Mouse (Mus musculus) frontal cortex, postnatal 14 days (tissue): ENCODE data around the gene Orai3.

Experiments
- DNase-seq, 2 experiments: peaks; one replicate each; pipeline ENCODE4 v3.0.0; 2022; ENCODE audit warnings: low spot score in 2 of 2

The Orai3 gene

DNA sequence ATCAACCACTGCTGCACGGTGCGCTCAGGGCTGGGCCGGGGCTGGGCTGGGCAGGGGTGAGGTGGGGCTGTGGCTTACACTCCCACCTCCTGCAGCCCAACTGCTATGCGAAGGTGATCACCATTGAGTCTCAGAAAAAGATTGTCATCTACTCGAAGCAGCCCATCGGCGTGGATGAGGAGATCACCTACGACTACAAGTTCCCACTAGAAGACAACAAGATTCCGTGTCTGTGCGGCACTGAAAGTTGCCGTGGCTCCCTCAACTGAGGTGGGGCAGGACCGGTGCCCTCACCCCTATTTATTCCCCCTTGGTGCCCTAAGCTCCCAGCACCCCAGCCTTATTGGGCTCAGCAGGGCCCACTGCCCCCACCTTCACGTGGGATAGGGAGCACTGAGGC, 29.6 kb downstream of the Orai3 start:
- DNase-seq, result no peak

DNA sequence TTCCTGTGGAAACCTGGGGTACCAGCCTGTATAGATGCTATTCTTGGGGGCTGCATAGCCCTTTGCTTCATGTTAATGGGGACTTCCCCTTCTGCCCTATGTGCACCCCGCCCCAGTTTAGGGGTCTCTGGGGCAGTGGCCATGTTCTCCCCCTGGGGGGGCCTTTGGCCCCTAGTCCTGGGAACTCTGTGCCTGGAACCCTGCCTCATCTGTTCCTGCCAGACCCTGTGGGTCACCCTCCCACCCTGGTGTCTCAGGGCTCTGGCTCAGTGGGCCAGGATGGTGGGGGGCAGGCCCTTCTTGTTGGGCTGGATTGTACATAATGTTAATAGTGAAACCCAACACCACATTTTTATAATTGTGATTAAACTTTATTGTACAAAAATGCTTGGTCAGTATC, 30.1 kb downstream of the Orai3 start:
- DNase-seq, result no peak

DNA sequence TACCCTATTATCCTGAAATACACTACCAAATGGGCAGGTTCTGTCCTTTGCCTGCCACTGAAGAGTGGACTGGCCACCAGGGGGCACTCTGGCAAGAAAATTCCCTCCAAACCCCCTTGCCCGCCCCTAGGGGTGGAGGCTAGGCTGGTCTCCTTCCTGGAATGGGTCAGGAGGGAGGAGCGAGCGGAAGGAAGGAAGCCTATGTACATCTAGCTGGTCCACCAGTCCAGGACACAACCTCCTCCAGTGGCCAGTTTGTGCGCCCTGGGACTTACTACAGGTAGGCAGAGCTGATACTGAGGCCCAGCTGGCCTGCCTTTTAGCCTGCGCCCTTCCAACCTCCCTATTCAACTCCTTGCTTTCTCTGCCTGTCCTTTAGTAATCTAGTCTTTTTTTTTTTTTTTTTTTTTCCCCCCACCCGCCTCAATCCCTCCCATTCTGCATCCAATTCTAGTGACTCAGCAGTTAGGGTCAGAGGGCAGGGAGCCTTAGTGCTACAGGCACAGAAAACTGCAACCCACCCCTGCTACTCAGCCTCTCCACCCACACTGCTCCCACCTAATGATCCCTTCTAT, 30.9 kb downstream of the Orai3 start, which contains the start of gene Hsd3b7:
Gene Hsd3b7, plus strand, starts transcription at position 170 of the 575 bp plus-strand sequence.
- peak; percentile 74 to 87 for DNase-seq

DNA sequence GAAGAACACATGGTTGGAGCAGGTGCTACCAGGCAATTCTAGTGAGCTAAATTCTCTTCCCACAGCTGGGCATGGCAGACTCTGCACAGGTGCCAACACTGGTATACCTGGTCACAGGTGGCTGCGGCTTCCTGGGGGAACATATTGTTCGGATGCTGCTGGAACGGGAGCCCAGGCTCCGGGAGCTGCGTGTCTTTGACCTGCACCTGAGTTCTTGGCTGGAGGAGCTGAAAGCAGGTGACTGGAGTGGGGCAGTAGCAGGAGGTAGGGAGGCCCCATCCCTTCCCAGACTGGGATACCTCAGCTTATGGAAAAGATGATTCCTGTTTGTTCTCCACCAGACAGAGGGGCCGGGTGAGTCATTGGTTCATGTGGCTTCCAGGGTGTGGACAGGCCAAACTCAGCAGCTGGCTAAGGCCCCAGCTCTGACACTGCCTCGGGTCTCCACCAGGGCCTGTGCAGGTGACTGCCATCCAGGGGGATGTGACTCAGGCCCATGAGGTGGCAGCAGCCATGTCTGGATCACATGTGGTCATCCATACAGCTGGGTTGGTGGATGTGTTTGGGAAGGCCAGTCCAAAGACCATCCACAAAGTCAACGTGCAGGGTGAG, 31.5 kb downstream of the Orai3 start:
- no peak for DNase-seq

DNA sequence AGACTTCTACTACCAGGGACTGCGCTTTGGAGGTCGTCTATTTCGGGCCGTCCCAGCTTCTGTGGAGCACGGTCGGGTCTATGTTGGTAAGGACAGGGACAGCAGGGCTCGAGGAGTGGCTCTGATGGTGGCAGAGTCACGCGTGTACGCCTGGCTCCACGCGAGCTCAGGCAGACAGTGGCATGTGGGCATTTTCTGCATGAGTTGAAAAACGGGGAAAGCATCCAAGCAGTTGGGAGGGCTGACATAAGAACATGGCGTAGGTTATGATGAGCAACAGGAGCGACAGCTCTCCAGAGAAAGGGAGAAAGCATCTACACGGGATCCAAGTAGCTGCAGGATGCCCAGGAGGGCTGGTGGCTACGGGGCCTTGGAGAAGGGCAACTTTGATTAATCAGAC, 32.7 kb downstream of the Orai3 start:
- no peak for DNase-seq

DNA sequence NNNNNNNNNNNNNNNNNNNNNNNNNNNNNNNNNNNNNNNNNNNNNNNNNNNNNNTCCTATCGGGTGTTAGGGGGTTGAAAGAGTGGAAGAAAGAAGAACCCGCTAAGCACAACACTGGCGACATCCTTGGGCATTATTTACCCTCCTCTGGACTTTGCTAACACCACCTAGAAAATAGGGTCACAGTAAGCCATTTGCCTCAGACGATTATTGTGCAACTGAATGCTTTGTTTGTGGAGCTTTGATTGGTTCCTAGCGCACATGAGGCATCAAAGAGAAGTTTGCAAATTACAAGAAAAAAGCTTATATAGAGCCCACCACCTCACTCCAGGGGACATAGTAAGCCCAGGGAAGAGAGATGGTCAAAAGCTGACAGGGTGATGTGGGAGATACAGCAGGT, 39.2 kb downstream of the Orai3 start:
- no peak for DNase-seq

DNA sequence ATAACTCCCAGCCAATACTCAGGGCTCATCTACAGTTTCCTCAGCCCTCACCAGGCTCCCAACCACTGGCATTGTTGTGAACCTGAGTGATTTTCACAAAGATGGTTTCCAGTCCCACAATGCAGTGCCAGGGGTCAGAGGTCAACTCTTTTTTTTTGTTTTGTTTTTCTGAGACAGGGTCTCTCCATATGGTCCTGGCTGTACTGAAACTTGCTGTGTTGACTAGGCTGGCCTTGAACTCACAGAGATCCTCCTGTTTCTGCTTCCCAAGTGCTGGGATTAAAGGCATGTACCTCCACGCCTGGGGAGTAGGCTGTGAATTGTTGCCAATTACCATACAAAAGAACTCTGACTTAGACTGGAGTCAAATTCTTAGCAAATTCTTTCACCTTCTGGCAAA, 40.2 kb downstream of the Orai3 start:
- no peak for DNase-seq

DNA sequence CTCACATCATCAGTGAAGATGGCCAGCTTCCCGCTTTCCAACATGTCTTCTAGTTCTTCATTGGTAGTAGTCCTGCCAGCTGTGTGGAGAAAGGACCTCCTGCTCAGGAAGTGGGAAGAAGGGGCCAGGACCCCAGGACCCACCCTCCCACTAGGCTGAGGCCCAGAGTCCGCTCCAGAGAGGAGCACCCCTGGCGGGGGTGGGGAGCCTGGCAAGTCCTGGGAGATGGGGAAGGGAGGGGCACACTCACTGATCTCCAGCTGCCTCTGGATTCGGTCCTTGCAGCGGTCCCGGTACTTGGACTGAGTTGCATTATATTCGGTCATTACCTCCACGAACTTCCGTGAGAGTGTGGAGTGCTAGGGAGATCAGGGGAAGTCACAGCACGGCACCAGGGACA, 41.0 kb downstream of the Orai3 start:
- no peak for DNase-seq

DNA sequence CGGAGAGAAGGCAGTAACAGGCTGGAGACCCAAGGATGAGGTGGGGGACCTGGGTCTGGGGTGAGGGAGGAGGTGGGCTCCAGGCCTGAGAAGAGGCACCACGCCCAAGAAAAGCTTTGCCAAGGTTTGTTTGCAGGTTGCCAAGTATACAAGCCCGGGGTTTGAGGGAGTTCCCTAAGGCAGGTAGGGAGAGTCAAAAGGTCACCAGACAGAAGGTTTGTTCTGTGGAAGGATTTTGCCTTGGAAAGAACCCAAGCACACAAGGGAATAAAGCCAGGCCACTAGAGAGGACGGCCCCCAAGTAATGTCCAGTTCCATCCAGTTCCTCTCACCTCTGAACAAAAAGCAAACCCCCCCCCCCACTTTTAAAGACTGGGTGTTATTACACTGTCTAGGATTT, 41.6 kb downstream of the Orai3 start:
- no peak for DNase-seq

DNA sequence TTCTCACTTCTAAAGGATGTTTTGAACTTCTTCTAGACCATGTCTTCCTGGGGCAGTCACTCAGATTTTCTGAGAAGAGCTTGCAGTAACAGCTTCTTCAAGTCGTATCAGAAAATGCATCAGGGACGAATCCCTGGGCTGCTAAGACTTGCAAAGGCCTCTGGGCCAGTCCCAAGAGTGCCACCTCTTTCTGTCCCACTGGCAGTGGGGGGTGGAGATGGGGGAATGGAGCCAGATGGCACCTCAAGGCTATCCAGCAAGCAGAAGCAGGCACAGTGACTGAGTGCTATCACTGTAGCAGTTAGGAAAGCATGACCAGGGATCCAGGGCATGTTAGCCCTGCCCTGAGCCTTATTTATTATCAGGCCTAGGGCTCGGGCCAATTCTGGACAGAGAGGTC, 42.7 kb downstream of the Orai3 start:
- DNase-seq, result no peak

DNA sequence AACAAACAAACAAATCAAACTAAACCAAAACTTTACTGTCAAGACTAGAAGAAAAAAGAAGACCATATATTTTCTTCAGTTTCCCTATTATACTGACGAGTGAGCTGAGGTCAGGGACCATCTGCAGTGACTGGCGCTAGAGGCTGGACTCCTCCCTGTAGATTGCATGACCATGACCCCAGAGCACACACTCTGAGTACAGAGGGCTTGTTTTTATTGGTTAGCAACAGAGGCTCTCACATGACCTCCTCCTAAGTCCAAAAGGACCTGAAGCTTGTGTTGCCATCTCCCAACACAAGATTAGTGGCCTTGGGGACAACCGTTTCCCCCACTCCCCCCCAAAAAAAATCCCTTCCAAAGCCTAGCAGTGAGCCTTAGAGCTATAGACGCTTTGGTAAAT, 44.2 kb downstream of the Orai3 start:
- no peak for DNase-seq

DNA sequence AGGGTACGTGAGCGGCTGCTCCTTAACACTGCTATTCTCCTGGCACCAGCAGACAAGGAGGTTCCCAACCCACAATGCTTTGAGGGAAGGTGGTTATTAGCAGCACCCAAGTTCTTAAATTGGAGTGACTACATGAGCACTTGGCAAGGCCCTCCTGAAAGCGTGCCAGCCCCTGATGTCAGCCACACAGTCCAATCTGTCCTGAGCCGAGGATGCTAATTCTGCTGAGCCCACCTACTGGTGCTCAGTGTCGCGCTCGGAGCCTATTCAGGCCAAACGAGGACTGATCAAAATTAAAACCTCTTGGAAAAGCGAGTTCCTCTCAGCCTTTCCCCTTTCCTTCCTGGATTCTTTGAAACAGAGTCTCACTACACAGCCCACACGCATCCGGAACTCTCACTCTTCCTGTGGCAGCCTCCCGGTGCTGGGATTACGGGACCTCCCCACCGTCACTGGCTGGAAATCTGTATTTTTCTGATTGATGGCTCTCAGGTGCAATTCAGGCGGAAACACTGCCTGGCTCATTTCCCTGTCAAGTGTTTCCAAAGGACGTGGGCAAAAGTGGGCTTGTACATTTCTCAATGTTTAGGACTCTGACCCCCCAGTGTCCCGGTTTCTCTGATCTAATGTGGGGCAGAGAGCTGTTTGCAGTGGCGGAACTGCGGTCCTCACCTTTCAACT, 44.8 kb downstream of the Orai3 start:
- peak in 1 of 2 experiments; percentile 62 for DNase-seq

DNA sequence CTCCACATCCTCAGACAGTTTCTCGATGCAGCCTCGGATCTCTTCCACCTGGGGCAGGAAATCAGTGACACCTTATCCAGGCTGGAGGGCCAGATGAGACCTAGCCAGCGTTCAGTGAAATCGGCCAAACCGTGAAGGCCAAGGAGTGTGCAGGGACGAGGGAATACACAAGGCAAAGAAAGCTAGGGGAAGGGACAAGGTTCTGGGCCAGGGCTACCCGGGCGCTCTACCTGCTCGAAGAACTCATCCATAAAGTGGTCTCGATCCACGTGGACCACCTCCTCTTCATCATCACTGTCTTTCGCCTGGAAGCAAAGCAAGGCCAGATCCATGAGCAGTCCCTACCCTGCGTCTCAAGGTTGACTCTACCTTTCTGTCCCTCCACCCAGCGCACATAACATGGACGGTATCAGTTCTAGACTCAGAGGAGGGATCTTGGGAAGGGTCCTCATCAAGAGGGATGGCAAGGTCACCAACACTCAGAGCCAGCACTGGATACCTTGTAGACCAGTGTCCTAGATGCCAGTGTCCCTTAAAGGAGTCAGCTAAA, 45.6 kb downstream of the Orai3 start:
- DNase-seq, result no peak

DNA sequence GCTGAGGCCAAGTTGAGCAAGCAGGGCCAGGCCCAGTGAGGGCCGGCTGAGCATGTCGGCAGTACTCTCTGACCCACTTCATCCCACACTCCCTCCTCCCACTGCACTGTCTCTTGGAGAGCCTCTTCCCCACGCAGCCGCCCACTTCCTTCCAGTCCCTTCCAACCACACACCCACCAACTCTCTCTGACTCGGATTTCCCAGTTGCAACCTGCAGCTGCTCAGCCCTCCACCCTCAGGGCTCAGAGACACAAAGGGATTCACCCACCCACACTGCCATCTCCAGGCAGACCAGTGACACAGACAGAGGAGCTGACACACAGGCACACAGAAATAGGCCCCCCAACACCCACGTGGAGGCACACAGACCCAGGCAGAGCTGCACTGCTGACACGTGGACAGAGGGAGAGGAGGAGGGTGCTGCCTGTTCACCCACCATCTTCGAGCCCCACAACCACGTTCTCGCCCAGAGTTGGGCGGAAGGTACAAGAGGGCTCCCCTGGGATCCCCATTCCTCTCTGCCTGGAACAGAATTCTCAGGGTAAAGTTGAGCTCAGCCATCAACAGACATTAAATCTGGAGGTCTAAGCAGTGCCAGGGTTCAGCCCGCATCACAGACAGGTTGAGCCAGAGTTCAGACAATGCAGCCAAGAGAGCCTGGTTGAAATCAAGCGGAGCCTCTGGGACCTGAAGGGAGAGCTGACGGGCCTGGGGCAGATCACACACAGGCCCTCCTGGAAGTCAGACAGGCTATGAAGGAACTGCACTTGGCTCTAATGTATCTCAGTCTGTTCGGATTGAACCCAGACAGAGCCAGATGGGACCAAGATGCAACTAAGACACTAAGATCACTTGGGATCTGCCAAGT, 46.6 kb downstream of the Orai3 start:
- peak in 1 of 2 experiments; percentile 56 for DNase-seq

DNA sequence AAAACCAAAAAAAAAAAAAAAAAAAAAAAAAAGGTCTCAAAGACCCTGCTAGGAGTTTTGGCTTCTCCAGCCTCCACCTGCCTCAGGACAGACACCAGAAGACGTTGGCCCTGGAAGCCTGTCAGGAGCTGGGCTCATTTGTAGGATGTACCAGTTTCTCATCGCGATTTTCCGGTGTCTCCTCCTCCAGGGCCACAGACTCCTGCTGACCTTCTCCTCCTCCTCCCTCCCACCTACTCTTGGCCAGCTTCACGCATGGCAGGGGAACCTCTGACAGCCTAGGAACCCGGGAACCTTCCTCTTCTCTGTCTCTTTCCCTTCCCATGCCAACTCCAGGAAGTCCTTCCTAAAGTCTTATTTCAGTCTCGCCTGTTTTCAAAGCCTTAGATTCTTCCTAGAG, 47.4 kb downstream of the Orai3 start:
- DNase-seq, result no peak

DNA sequence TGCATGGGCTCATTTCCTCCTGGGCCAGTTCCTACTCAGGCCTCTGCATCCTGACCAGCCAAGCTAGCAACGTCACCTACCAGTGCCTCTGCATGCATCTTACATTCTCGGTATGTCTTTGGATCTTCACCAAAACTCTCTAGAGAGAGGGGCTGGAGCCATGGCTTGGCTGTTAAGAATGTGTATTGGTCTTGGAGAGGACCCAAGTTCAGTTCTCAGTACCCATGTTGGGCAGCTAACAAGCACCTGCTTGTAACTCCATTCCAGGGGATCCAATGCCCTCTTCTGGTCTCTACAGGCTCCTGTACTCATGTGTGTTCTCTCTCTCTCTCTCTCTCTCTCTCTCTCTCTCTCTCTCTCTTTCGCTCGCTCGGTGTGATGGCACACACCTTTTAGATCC, 48.2 kb downstream of the Orai3 start:
- DNase-seq, result no peak

DNA sequence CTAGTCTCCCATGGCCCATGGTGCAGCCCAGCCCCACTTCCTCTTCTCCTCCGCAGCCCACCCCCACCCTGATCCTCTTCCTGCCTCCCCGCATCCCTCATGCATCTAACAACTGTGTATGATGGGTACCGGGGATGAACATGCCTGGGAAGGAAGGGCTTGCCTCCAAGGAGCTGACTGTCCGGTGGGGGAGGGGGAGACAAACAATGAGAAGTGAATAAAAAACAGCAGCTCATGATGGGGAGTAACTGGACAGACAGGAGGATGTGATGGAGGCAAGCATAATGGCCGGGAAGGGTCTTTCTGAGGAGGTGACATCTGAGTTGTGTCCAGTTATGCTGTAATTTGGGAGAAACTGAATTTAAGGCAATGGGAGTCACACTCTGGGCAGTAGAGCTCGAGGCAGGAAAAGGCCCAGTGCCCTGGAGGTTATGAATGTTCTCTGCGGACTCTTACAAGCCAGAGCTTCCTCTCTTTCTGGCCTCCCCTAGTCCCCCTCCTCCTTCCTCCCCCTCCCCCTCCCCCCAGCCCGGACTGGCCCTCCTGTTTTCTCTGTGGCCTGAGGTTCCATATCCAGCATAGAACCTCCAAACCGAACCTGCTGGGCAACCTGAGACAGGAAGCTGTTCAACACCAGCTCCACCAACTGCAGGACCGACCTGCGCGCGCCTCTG, 51.4 kb downstream of the Orai3 start:
- no peak for DNase-seq

DNA sequence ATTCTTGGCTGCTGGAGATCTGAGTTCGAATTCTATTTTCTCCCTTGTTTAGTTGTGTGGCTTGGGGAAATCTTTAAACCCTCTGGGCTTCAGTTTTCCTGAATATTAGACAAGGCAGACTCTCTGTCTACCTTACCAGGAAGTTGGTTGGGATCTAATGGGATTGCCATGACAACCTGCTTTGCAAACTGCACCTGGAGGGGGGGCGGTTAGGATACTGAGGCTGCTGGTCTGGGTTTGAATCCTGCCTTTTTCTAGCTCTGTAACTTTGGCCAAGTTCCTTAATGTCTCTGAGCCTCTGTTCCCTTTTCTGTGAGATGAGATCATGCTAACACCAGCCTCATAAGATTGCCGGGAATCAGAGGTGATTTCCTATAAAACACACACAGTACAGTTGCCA, 52.9 kb downstream of the Orai3 start:
- DNase-seq, result no peak

DNA sequence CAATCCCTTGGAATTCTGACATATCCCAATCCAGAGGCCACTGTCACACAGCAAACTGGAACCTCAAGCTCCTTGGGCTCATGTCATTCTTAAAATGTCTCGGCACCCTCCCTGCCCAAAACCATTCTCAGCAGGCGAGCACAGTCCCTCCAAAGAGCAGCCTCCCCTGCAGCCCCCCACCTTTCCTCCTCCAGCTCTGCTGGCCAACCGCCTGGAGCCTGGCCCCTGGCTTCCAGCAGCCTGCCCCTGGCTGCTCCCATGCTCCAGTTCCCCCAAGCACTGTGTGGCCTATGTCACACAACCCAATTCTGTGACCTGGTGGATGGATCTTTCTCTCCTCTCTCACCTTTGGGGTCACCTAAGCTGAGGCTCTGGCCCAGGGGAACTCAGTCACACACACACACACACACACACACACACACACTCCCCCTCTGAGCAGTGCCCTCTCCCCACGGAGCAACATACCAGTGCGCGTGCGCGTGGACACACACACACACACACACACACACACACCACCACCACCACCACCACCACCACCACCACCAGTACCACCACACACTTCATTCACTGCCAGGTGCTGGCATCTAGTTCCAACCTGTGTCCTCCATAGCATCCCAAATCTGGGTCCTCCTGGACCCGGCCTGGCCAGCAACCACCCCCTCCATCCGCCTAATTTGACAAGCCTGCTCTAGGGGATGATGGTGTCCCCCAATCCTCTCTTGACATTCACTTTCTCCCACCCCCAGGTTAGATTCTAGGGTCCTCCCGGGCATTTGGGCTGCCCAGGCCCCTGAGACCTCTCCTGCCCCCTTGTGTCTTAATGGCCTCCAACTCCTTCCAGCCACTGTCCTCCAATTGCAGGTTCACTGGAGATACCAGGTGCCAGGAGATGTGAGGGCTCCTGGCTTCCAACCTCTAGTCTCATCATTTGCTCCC, 53.9 kb downstream of the Orai3 start:
- no peak for DNase-seq

DNA sequence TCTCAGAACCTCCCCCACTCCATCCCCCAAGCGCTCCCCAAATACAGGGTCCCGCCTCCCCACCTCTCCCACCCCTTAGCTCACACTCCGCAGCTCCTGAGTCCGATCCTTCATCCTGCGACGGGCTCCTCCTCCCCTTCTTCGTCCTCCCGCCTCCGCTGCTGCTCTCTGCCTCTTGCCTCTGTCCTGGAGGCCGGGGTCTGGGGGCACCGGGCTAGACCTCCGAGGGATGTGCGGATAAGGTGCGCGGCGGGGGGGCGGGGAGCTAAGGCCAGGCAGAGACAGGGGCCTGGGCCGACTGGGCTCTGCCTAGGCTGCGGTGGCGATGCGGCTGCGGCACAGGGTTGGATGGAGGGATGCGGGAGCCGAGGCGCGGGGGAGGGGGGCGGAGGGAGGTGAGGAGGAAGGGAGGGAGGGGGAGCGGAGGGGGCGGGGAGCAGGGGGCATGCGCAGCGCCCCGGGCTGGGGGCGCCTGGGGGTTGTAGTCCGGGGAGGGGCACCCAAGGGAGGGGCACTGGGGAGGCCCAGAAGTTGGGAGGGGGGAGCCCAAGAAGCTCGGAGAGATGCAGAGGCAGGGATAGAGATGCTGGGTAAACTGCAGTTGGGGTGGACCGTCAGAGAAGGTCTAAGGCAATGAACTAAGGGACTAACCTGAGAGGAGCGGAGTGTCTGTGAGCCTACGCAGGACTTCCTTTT, 54.7 kb downstream of the Orai3 start, which contains the start of the genes Stx4a and Stx1b:
Gene Stx4a, plus strand, starts transcription at position 119 of the 696 bp plus-strand sequence.
Gene Stx1b, minus strand, starts transcription at position 374 of the 696 bp plus-strand sequence.
- DNase-seq, result no peak
